Mouse (Mus musculus): ENCODE data around the gene Robo4.

GRCm38 (mm10) chr9:37403011-37403410 lies 1.3 kb downstream of the Robo4 start:
- TF ChIP-seq CTCF (IDR thresholded peaks at IDR 0.05; ENCODE audit: borderline replicate concordance, insufficient read depth, low read length) (no peak), POLR2A (IDR thresholded peaks at IDR 0.05; ENCODE audit: low read depth, low read length) (no peak)
